Mouse (Mus musculus) CH12.LX (cell line): ENCODE data around the gene Plekha8. TPM values are rescaled to one million over a fixed set of nuclear protein-coding genes. Genes with fewer than 3 reads are reported as not detected.

ENCODE experiments used
- DNase-seq: peaks from one replicate; pipeline ENCODE4 v3.0.0-alpha.2; 2013; ENCODE audit errors: extremely low read depth
- H3K27ac ChIP-seq: 2 replicates; pipeline ENCODE4 v1.5.1; 2012; ENCODE audit warnings: low read depth, mild to moderate bottlenecking, control low read depth, moderate library complexity; ENCODE audit not compliant: insufficient read depth
- H3K27me3 ChIP-seq: replicated peaks from 2 replicates; pipeline ENCODE3; 2012; ENCODE audit warnings: inconsistent platforms
- H3K36me3 ChIP-seq, 2 experiments: replicated peaks in 1 of 2; 2 replicates each; pipeline versions ENCODE3 to v1.6.1; 2012; ENCODE audit warnings: inconsistent platforms in 1 of 2, low read length in 1 of 2, mild to moderate bottlenecking in 1 of 2, mixed read lengths in 1 of 2, moderate library complexity in 1 of 2; ENCODE audit not compliant: control insufficient read depth in 1 of 2, insufficient read depth in 1 of 2
- H3K4me1 ChIP-seq, 2 experiments: 2 replicates each; pipeline ENCODE4 v1.6.1; 2012; ENCODE audit warnings: inconsistent platforms in 1 of 2, moderate library complexity in 1 of 2; ENCODE audit not compliant: insufficient read depth in 2 of 2, control insufficient read depth in 1 of 2
- H3K4me2 ChIP-seq: 2 replicates; pipeline ENCODE4 v1.6.1; 2012; ENCODE audit warnings: low read depth, mild to moderate bottlenecking, control low read depth; ENCODE audit not compliant: poor library complexity, insufficient read depth, severe bottlenecking
- H3K4me3 ChIP-seq, 3 experiments: fragments of 150-350 bp in 1 of 3; sonication (generic) in 1 of 3; replicated peaks in 1 of 3; 2 replicates each; pipeline versions ENCODE3 to v1.5.1; 2011 to 2012; ENCODE audit warnings: low read depth in 2 of 3, low read length in 2 of 3, mild to moderate bottlenecking in 2 of 3, moderate library complexity in 2 of 3, control low read depth in 1 of 3, improper control_type of control experiment in 1 of 3, inconsistent platforms in 1 of 3, mixed read lengths in 1 of 3; ENCODE audit not compliant: poor library complexity in 1 of 3
- H3K79me2 ChIP-seq: replicated peaks from 2 replicates; pipeline ENCODE4 v1.6.1; 2012; ENCODE audit warnings: mild to moderate bottlenecking, moderate library complexity; ENCODE audit not compliant: control insufficient read depth, poor library complexity, insufficient read depth, severe bottlenecking; ENCODE audit errors: extremely low read depth
- H3K9ac ChIP-seq: 2 replicates; pipeline ENCODE4 v1.6.1; 2012; ENCODE audit warnings: low read depth, mild to moderate bottlenecking, control low read depth, moderate library complexity; ENCODE audit not compliant: insufficient read depth
- H3K9me3 ChIP-seq: replicated peaks from 2 replicates; pipeline ENCODE3; 2012; ENCODE audit warnings: low read length, inconsistent platforms, mixed read lengths
- BHLHE40 ChIP-seq: IDR thresholded peaks from 2 replicates; pipeline ENCODE4 v1.6.1; 2011; ENCODE audit warnings: mild to moderate bottlenecking, low read depth, low read length, improper control_type of control experiment
- CHD2 ChIP-seq: IDR thresholded peaks from 2 replicates; pipeline ENCODE4 v1.6.1; 2011; ENCODE audit warnings: low read length, improper control_type of control experiment
- CTCF ChIP-seq, 2 experiments: IDR thresholded peaks in 1 of 2; conservative IDR thresholded peaks in 1 of 2; 2 replicates each; pipeline ENCODE4 v1.5.1; 2011 to 2012; ENCODE audit warnings: low read depth in 2 of 2, low read length in 2 of 2, improper control_type of control experiment in 1 of 2, inconsistent platforms in 1 of 2, mild to moderate bottlenecking in 1 of 2, moderate library complexity in 1 of 2
- E2F4 ChIP-seq: IDR thresholded peaks from 2 replicates; pipeline ENCODE4 v1.6.1; 2011; ENCODE audit warnings: low read depth, low read length, improper control_type of control experiment; ENCODE audit not compliant: insufficient replicate concordance
- ELF1 ChIP-seq: IDR thresholded peaks from 2 replicates; pipeline ENCODE4 v1.6.1; 2014; ENCODE audit warnings: low read depth, mild to moderate bottlenecking, inconsistent platforms, low read length, improper control_type of control experiment
- EP300 ChIP-seq: IDR thresholded peaks from 2 replicates; pipeline ENCODE4 v1.6.1; 2011; ENCODE audit warnings: low read length, improper control_type of control experiment
- ETS1 ChIP-seq: conservative IDR thresholded peaks from 2 replicates; pipeline ENCODE4 v1.6.1; 2012; ENCODE audit warnings: low read depth, mild to moderate bottlenecking, inconsistent platforms, low read length, improper control_type of control experiment, moderate library complexity
- GABPA ChIP-seq: IDR thresholded peaks from 2 replicates; pipeline ENCODE4 v1.6.1; 2012; ENCODE audit warnings: low read depth, low read length, improper control_type of control experiment, inconsistent platforms; ENCODE audit not compliant: insufficient replicate concordance
- HCFC1 ChIP-seq: IDR thresholded peaks from 2 replicates; pipeline ENCODE4 v1.6.1; 2012; ENCODE audit warnings: low read depth, mild to moderate bottlenecking, inconsistent platforms, low read length, improper control_type of control experiment
- IRF4 ChIP-seq: IDR thresholded peaks from 2 replicates; pipeline ENCODE4 v1.6.1; 2014; ENCODE audit warnings: low read depth, mild to moderate bottlenecking, inconsistent platforms, low read length, improper control_type of control experiment
- JUN ChIP-seq: IDR thresholded peaks from 2 replicates; pipeline ENCODE4 v1.6.1; 2011; ENCODE audit warnings: low read depth, mild to moderate bottlenecking, low read length, improper control_type of control experiment, moderate library complexity; ENCODE audit not compliant: insufficient read depth
- JUND ChIP-seq: conservative IDR thresholded peaks from 2 replicates; pipeline ENCODE4 v1.6.1; 2011; ENCODE audit warnings: low read depth, low read length, improper control_type of control experiment
- MAFK ChIP-seq: IDR thresholded peaks from 2 replicates; pipeline ENCODE4 v1.6.1; 2011; ENCODE audit warnings: low read length, improper control_type of control experiment; ENCODE audit not compliant: insufficient replicate concordance
- MAX ChIP-seq: IDR thresholded peaks from 2 replicates; pipeline ENCODE4 v1.6.1; 2011; ENCODE audit warnings: low read length, improper control_type of control experiment
- MEF2A ChIP-seq: IDR thresholded peaks from 2 replicates; pipeline ENCODE4 v1.6.1; 2014; ENCODE audit warnings: low read depth, mild to moderate bottlenecking, inconsistent platforms, low read length, improper control_type of control experiment, borderline replicate concordance
- MYC ChIP-seq: IDR thresholded peaks from 2 replicates; pipeline ENCODE4 v1.6.1; 2011; ENCODE audit warnings: low read depth, mild to moderate bottlenecking, improper control_type of control experiment, low read length
- NRF1 ChIP-seq: IDR thresholded peaks from 2 replicates; pipeline ENCODE4 v1.6.1; 2014; ENCODE audit warnings: low read depth, mild to moderate bottlenecking, inconsistent platforms, low read length, improper control_type of control experiment, moderate library complexity
- PAX5 ChIP-seq: IDR thresholded peaks from 2 replicates; pipeline ENCODE4 v1.6.1; 2012; ENCODE audit warnings: low read length, inconsistent platforms, mixed read lengths
- POLR2A ChIP-seq: IDR thresholded peaks from 2 replicates; pipeline ENCODE4 v1.6.1; 2011; ENCODE audit warnings: low read depth, mild to moderate bottlenecking, improper control_type of control experiment, low read length
- RCOR1 ChIP-seq: conservative IDR thresholded peaks from 2 replicates; pipeline ENCODE4 v1.6.1; 2012; ENCODE audit warnings: low read depth, mild to moderate bottlenecking, inconsistent platforms, low read length, improper control_type of control experiment
- SIN3A ChIP-seq: IDR thresholded peaks from 2 replicates; pipeline ENCODE4 v1.6.1; 2012; ENCODE audit warnings: low read length, improper control_type of control experiment, inconsistent platforms
- SMC3 ChIP-seq: IDR thresholded peaks from 2 replicates; pipeline ENCODE4 v1.6.1; 2011; ENCODE audit warnings: low read depth, low read length, improper control_type of control experiment
- TCF12 ChIP-seq: IDR thresholded peaks from 2 replicates; pipeline ENCODE4 v1.6.1; 2014; ENCODE audit warnings: low read depth, mild to moderate bottlenecking, inconsistent platforms, low read length, improper control_type of control experiment
- UBTF ChIP-seq: IDR thresholded peaks from 2 replicates; pipeline ENCODE4 v1.6.1; 2012; ENCODE audit warnings: low read depth, mild to moderate bottlenecking, inconsistent platforms, low read length, improper control_type of control experiment, moderate library complexity
- USF1 ChIP-seq: IDR thresholded peaks from 2 replicates; pipeline ENCODE4 v1.6.1; 2014; ENCODE audit warnings: low read depth, mild to moderate bottlenecking, inconsistent platforms, low read length, improper control_type of control experiment
- USF2 ChIP-seq: conservative IDR thresholded peaks from 2 replicates; pipeline ENCODE4 v1.6.1; 2011; ENCODE audit warnings: low read depth, low read length, improper control_type of control experiment
- ZC3H11A ChIP-seq: IDR thresholded peaks from 2 replicates; pipeline ENCODE4 v1.6.1; 2012; ENCODE audit warnings: low read depth, mild to moderate bottlenecking, inconsistent platforms, low read length, improper control_type of control experiment
- ZKSCAN1 ChIP-seq: IDR thresholded peaks from 2 replicates; pipeline ENCODE4 v1.6.1; 2012; ENCODE audit warnings: low read depth, inconsistent platforms, low read length, improper control_type of control experiment, borderline replicate concordance
- ZMIZ1 ChIP-seq: IDR thresholded peaks from 2 replicates; pipeline ENCODE4 v1.6.1; 2012; ENCODE audit warnings: low read depth, mild to moderate bottlenecking, inconsistent platforms, low read length, improper control_type of control experiment
- ZNF384 ChIP-seq: IDR thresholded peaks from 2 replicates; pipeline ENCODE4 v1.6.1; 2012; ENCODE audit warnings: low read depth, low read length, improper control_type of control experiment, inconsistent platforms
- dilution Hi-C: fragments of 300-500 bp; cut with MboI; formaldehyde crosslinking; loops from 2 replicates; pipeline ENCODE4 v1.14.3; 2020; ENCODE audit warnings: low sequenced_read_pairs; ENCODE audit not compliant: extremely low pct_unique_long_range_greater_than_20kb, extremely low pct_ligation_motif_present
- in situ Hi-C: fragments of 300-500 bp; cut with MboI; formaldehyde crosslinking; loops from 3 replicates; pipeline ENCODE4 v1.14.3; 2019; ENCODE audit warnings: low sequenced_read_pairs, low pct_ligation_motif_present, low pct_unique_long_range_greater_than_20kb, mixed read lengths
- polyA plus RNA-seq: library from polyadenylated mRNA; unstranded; fragments of >175 nt; gene quantifications from 2 replicates; pipeline ENCODE4 v1.2.1, GENCODE M21; 2012; ENCODE audit warnings: low read depth; ENCODE audit not compliant: insufficient read length
- total RNA-seq, 2 experiments: library from RNA; depleted of rRNA; stranded (reverse); fragments of 300-350 nt in 1 of 2; fragments of >200 nt in 1 of 2; gene quantifications; 2 replicates each; pipeline ENCODE4 v1.2.3; 2012 to 2014

Plekha8 gene
- total and polyA plus RNA-seq, 3 experiments = 5.8 to 10.2 (median 9.8) TPM

DNA sequence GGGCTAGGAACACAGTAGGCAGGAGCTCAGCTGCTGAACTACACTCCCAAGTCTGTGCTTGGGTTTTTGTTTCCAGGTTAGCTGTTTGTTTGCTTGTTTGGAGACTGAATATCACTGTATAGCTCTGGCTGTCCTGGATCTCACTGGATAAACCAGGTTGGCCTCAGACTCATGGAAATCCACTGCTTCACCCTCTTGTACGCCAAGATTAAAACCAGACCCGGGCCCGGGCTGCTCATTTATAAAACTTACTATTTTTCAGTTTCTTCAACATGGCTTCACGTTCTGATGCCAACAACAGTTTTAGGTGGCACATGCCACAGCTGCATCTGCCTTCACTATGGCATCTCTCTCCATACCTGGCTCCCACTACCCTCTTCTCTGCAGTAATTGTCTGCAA lies 31.4 kb upstream of the Plekha8 start:
- Histone ChIP-seq H3K9me3 (no peaks in the 10 kb centered on the region), H3K27ac (no peak overlapping the region), H3K9ac (no peak overlapping the region), H3K4me2 (no peak overlapping the region), H3K79me2 (no peaks in the 10 kb centered on the region), H3K4me1 (peaks cover 5 to 15% of the 10 kb centered on the region in 2 experiments), H3K27me3 (no peaks in the 10 kb centered on the region), H3K36me3 (no peaks in the 10 kb centered on the region), H3K4me3 (no peak overlapping the region)
- no peak for DNase-seq
- dilution Hi-C loops (no loop called here), in situ Hi-C loops (no loop called here)
- TF ChIP-seq PAX5 (no peak), NRF1 (no peak), BHLHE40 (no peak), USF2 (no peak), TCF12 (no peak), ZKSCAN1 (no peak), SIN3A (no peak), JUN (no peak), ETS1 (no peak), USF1 (no peak), IRF4 (no peak), HCFC1 (no peak), ZMIZ1 (no peak), RCOR1 (no peak), ZNF384 (no peak), SMC3 (no peak), MYC (no peak), POLR2A (no peak), MAFK (no peak)

DNA sequence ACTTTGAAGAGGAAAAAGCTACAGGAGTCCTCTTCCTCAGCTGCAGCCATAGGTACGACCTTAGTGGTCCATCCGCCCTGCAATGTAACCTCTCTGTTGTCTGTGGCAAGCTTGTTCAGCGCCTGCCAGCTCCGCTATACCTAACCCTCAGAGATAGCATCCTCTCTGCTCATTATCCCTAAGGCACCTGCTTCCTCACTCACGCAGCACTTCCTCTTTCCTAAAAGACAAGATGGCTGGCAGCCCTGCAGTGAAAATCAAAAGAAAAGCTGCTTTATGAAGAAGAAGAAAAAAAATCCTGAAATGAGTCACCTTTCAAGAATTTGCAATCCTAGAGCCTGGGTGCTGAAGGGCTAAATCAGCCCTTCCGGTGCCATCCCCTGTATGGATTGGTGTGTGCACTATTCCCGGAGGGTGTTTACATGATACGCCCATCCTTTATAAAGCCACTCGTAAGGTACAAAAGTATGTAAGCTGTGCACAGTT lies 30.4 kb upstream of the Plekha8 start:
- no peak overlapping the region for H3K4me2 ChIP-seq
- H3K27me3 ChIP-seq = no peaks in the 10 kb centered on the region
- in situ Hi-C loops (no loop called here), dilution Hi-C loops (no loop called here)
- no peaks in the 10 kb centered on the region for H3K79me2 ChIP-seq
- no peak overlapping the region for H3K9ac ChIP-seq
- H3K4me1 ChIP-seq = peaks cover 5 to 13% of the 10 kb centered on the region in 2 experiments
- H3K27ac ChIP-seq = no peak overlapping the region
- DNase-seq = peak; percentile 49
- no peak overlapping the region for H3K4me3 ChIP-seq
- H3K9me3 ChIP-seq = no peaks in the 10 kb centered on the region
- no peaks in the 10 kb centered on the region for H3K36me3 ChIP-seq
- no peak for TF ChIP-seq TCF12
- TF ChIP-seq JUND = peak; percentile 81
- TF ChIP-seq ZNF384 = peak; percentile 58
- TF ChIP-seq JUN = peak; percentile 52; the same call in 1 of the 2 replicates
- TF ChIP-seq MAX = no peak
- TF ChIP-seq POLR2A = no peak
- no peak for TF ChIP-seq BHLHE40
- TF ChIP-seq NRF1 = no peak
- TF ChIP-seq UBTF = no peak
- TF ChIP-seq EP300 = peak; percentile 49; the same call in 1 of the 2 replicates
- no peak for TF ChIP-seq PAX5
- no peak for TF ChIP-seq ZKSCAN1
- peak; percentile 27; the same call in 1 of the 2 replicates for TF ChIP-seq ELF1
- no peak for TF ChIP-seq RCOR1
- TF ChIP-seq SMC3 = no peak
- TF ChIP-seq E2F4 = no peak
- TF ChIP-seq MEF2A = no peak
- no peak for TF ChIP-seq CHD2
- TF ChIP-seq CTCF (conservative IDR thresholded peaks at IDR 0.05 in 1 of 2, IDR thresholded peaks at IDR 0.05 in 1 of 2; ENCODE audit: low read depth in 2 of 2, low read length in 2 of 2) = no peak
- no peak for TF ChIP-seq GABPA
- no peak for TF ChIP-seq USF2
- no peak for TF ChIP-seq MYC
- TF ChIP-seq IRF4 = peak; percentile 62; the same call in 1 of the 2 replicates
- TF ChIP-seq ZC3H11A = no peak
